Mouse (Mus musculus) MEL (cell line): ENCODE results near the gene Ucp1. TPM values are rescaled to one million over a fixed set of nuclear protein-coding genes. Genes with fewer than 3 reads are reported as not detected.

Source experiments
- DNase-seq: peaks from one replicate; pipeline ENCODE4 v3.0.0; 2011; ENCODE audit warnings: low read depth, low spot score
- H3K27ac ChIP-seq: 2 replicates; pipeline ENCODE4 v1.5.1; 2012; ENCODE audit warnings: low read depth, mild to moderate bottlenecking, control low read depth, low read length, moderate library complexity; ENCODE audit not compliant: control insufficient read depth
- H3K27me3 ChIP-seq, 2 experiments: fragments of 150-350 bp in 1 of 2; sonication (generic) in 1 of 2; 2 replicates each; pipeline ENCODE4 v1.6.1; 2012; ENCODE audit warnings: low read length in 2 of 2, mild to moderate bottlenecking in 2 of 2, improper control_type of control experiment in 1 of 2, moderate library complexity in 1 of 2; ENCODE audit not compliant: insufficient read depth in 2 of 2, control insufficient read depth in 1 of 2
- H3K36me3 ChIP-seq, 2 experiments: 2 replicates each; pipeline ENCODE4 v1.6.1; 2012 to 2014; ENCODE audit warnings: low read length in 2 of 2, improper control_type of control experiment in 1 of 2, inconsistent platforms in 1 of 2, mild to moderate bottlenecking in 1 of 2; ENCODE audit not compliant: insufficient read depth in 2 of 2, control insufficient read depth in 1 of 2
- H3K4me1 ChIP-seq, 2 experiments: fragments of 150-350 bp in 1 of 2; sonication (generic) in 1 of 2; 2 replicates each; pipeline ENCODE4 v1.6.1; 2012; ENCODE audit warnings: low read length in 2 of 2, improper control_type of control experiment in 1 of 2, mild to moderate bottlenecking in 1 of 2; ENCODE audit not compliant: insufficient read depth in 2 of 2, control insufficient read depth in 1 of 2
- H3K4me3 ChIP-seq, 2 experiments: fragments of 150-350 bp in 1 of 2; sonication (generic) in 1 of 2; 2 replicates each; pipeline ENCODE4 v1.5.1; 2012; ENCODE audit warnings: low read depth in 2 of 2, low read length in 2 of 2, mild to moderate bottlenecking in 2 of 2, moderate library complexity in 2 of 2, control low read depth in 1 of 2, improper control_type of control experiment in 1 of 2; ENCODE audit not compliant: control insufficient read depth in 1 of 2, insufficient read depth in 1 of 2
- H3K79me2 ChIP-seq: 2 replicates; pipeline ENCODE4 v1.6.1; 2012; ENCODE audit warnings: mild to moderate bottlenecking, low read length, moderate library complexity; ENCODE audit not compliant: control insufficient read depth, poor library complexity, insufficient read depth
- H3K9ac ChIP-seq: 2 replicates; pipeline ENCODE4 v1.6.1; 2012; ENCODE audit warnings: low read depth, mild to moderate bottlenecking, control low read depth, low read length, moderate library complexity; ENCODE audit not compliant: control insufficient read depth, poor library complexity, severe bottlenecking
- H3K9me3 ChIP-seq: fragments of 150-350 bp; sonication (generic); replicated peaks from 2 replicates; pipeline ENCODE4 v1.6.1; 2012; ENCODE audit warnings: mild to moderate bottlenecking, low read length, improper control_type of control experiment, moderate library complexity; ENCODE audit not compliant: insufficient read depth
- BHLHE40 ChIP-seq: IDR thresholded peaks from 2 replicates; pipeline ENCODE4 v1.6.1; 2012; ENCODE audit warnings: low read depth, mild to moderate bottlenecking, inconsistent platforms, low read length, improper control_type of control experiment, borderline replicate concordance
- CTCF ChIP-seq, 3 experiments: IDR thresholded peaks in 2 of 3; conservative IDR thresholded peaks in 1 of 3; 2 replicates each; pipeline ENCODE4 v1.5.1; 2011 to 2012; ENCODE audit warnings: low read length in 3 of 3, low read depth in 2 of 3, mild to moderate bottlenecking in 2 of 3, improper control_type of control experiment in 1 of 3, inconsistent platforms in 1 of 3, mixed read lengths in 1 of 3, moderate library complexity in 1 of 3; ENCODE audit not compliant: control insufficient read depth in 1 of 3, insufficient read depth in 1 of 3, poor library complexity in 1 of 3, severe bottlenecking in 1 of 3
- ELF1 ChIP-seq: IDR thresholded peaks from 2 replicates; pipeline ENCODE4 v1.6.1; 2014; ENCODE audit warnings: low read depth, mild to moderate bottlenecking, inconsistent platforms, low read length, improper control_type of control experiment, moderate library complexity
- ETS1 ChIP-seq: IDR thresholded peaks from 2 replicates; pipeline ENCODE4 v1.6.1; 2012; ENCODE audit warnings: low read depth, mild to moderate bottlenecking, inconsistent platforms, low read length, improper control_type of control experiment, moderate library complexity
- GABPA ChIP-seq: IDR thresholded peaks from 2 replicates; pipeline ENCODE4 v1.6.1; 2012; ENCODE audit warnings: low read depth, mild to moderate bottlenecking, inconsistent platforms, low read length, improper control_type of control experiment, moderate library complexity
- HCFC1 ChIP-seq: IDR thresholded peaks from 2 replicates; pipeline ENCODE4 v1.6.1; 2012; ENCODE audit warnings: low read depth, mild to moderate bottlenecking, inconsistent platforms, low read length, improper control_type of control experiment, moderate library complexity
- JUND ChIP-seq: IDR thresholded peaks from 2 replicates; pipeline ENCODE4 v1.6.1; 2011; ENCODE audit warnings: low read depth, mild to moderate bottlenecking, improper control_type of control experiment, low read length
- KAT2A ChIP-seq: conservative IDR thresholded peaks from 2 replicates; pipeline ENCODE4 v1.6.1; 2012; ENCODE audit warnings: low read depth, low read length, improper control_type of control experiment, inconsistent platforms
- MAFK ChIP-seq: IDR thresholded peaks from 2 replicates; pipeline ENCODE4 v1.6.1; 2011; ENCODE audit warnings: low read depth, mild to moderate bottlenecking, low read length, improper control_type of control experiment, borderline replicate concordance
- MAX ChIP-seq: IDR thresholded peaks from 2 replicates; pipeline ENCODE4 v1.6.1; 2011; ENCODE audit warnings: low read length, improper control_type of control experiment
- MEF2A ChIP-seq: IDR thresholded peaks from 2 replicates; pipeline ENCODE4 v1.6.1; 2014; ENCODE audit warnings: low read depth, mild to moderate bottlenecking, inconsistent platforms, low read length, improper control_type of control experiment; ENCODE audit not compliant: poor library complexity, insufficient replicate concordance, severe bottlenecking; ENCODE audit errors: extremely low read depth
- MXI1 ChIP-seq: IDR thresholded peaks from 2 replicates; pipeline ENCODE4 v1.6.1; 2011; ENCODE audit warnings: mild to moderate bottlenecking, low read depth, low read length, improper control_type of control experiment
- MYC ChIP-seq: IDR thresholded peaks from 2 replicates; pipeline ENCODE4 v1.6.1; 2011; ENCODE audit warnings: low read depth, mild to moderate bottlenecking, low read length, improper control_type of control experiment, moderate library complexity
- NELFE ChIP-seq: IDR thresholded peaks from 2 replicates; pipeline ENCODE4 v1.6.1; 2011; ENCODE audit warnings: low read depth, low read length, improper control_type of control experiment
- POLR2A ChIP-seq, 2 experiments: IDR thresholded peaks; 2 replicates each; pipeline ENCODE4 v1.6.1; 2011 to 2012; ENCODE audit warnings: low read length in 2 of 2, mild to moderate bottlenecking in 2 of 2, control low read depth in 1 of 2, improper control_type of control experiment in 1 of 2, low read depth in 1 of 2, moderate library complexity in 1 of 2; ENCODE audit not compliant: control insufficient read depth in 1 of 2, insufficient read depth in 1 of 2, poor library complexity in 1 of 2
- POLR2AphosphoS2 ChIP-seq: IDR thresholded peaks from 2 replicates; pipeline ENCODE4 v1.6.1; 2011; ENCODE audit warnings: low read length, improper control_type of control experiment
- POLR2AphosphoS5 ChIP-seq: IDR thresholded peaks from 2 replicates; pipeline ENCODE4 v1.6.1; 2012; ENCODE audit warnings: low read depth, borderline replicate concordance, mild to moderate bottlenecking, inconsistent platforms, low read length, moderate library complexity, mixed read lengths
- RCOR1 ChIP-seq: IDR thresholded peaks from 2 replicates; pipeline ENCODE4 v1.6.1; 2012; ENCODE audit warnings: low read depth, mild to moderate bottlenecking, inconsistent platforms, low read length, improper control_type of control experiment
- SIN3A ChIP-seq: IDR thresholded peaks from 2 replicates; pipeline ENCODE4 v1.6.1; 2012; ENCODE audit warnings: low read length, improper control_type of control experiment, inconsistent platforms
- SMC3 ChIP-seq: IDR thresholded peaks from 2 replicates; pipeline ENCODE4 v1.6.1; 2011; ENCODE audit warnings: low read depth, low read length, improper control_type of control experiment
- TAL1 ChIP-seq: IDR thresholded peaks from 2 replicates; pipeline ENCODE4 v1.6.1; 2012; ENCODE audit warnings: mild to moderate bottlenecking, inconsistent platforms, low read length, moderate library complexity, mixed read lengths
- TBP ChIP-seq: IDR thresholded peaks from 2 replicates; pipeline ENCODE4 v1.8.0; 2011; ENCODE audit warnings: low read depth, low read length, improper control_type of control experiment
- TCF12 ChIP-seq: IDR thresholded peaks from 2 replicates; pipeline ENCODE4 v1.6.1; 2014; ENCODE audit warnings: low read depth, mild to moderate bottlenecking, inconsistent platforms, low read length, improper control_type of control experiment, moderate library complexity
- USF1 ChIP-seq: IDR thresholded peaks from 2 replicates; pipeline ENCODE4 v1.6.1; 2014; ENCODE audit warnings: low read depth, mild to moderate bottlenecking, inconsistent platforms, low read length, improper control_type of control experiment, moderate library complexity
- USF2 ChIP-seq, 2 experiments: IDR thresholded peaks; 2 replicates each; pipeline ENCODE4 v1.6.1; 2011 to 2012; ENCODE audit warnings: improper control_type of control experiment in 2 of 2, low read length in 2 of 2, borderline replicate concordance in 1 of 2, inconsistent platforms in 1 of 2, low read depth in 1 of 2, mild to moderate bottlenecking in 1 of 2; ENCODE audit not compliant: insufficient read depth in 1 of 2
- ZC3H11A ChIP-seq: IDR thresholded peaks from 2 replicates; pipeline ENCODE4 v1.6.1; 2012; ENCODE audit warnings: low read depth, mild to moderate bottlenecking, inconsistent platforms, low read length, improper control_type of control experiment
- ZMIZ1 ChIP-seq: IDR thresholded peaks from 2 replicates; pipeline ENCODE4 v1.6.1; 2012; ENCODE audit warnings: low read depth, mild to moderate bottlenecking, inconsistent platforms, low read length, improper control_type of control experiment, moderate library complexity
- ZNF384 ChIP-seq: IDR thresholded peaks from 2 replicates; pipeline ENCODE4 v1.6.1; 2012; ENCODE audit warnings: low read depth, mild to moderate bottlenecking, inconsistent platforms, low read length, improper control_type of control experiment
- polyA plus RNA-seq, 2 experiments: library from polyadenylated mRNA; stranded (reverse) in 1 of 2; unstranded in 1 of 2; fragments of >175 nt in 1 of 2; fragments of >200 nt in 1 of 2; gene quantifications; 2 replicates each; pipeline versions ENCODE4 v1.2.1 to v1.2.4; 2012; ENCODE audit warnings: low replicate concordance in 2 of 2, low read depth in 1 of 2; ENCODE audit not compliant: insufficient read length in 2 of 2, insufficient read depth in 1 of 2, missing spikeins in 1 of 2
- total RNA-seq: library from RNA; depleted of rRNA; stranded (reverse); fragments of 300-350 nt; gene quantifications from 2 replicates; pipeline ENCODE4 v1.2.3, GENCODE M21; 2012

Gene Ucp1
- total and polyA plus RNA-seq, 3 experiments, result not detected

DNA sequence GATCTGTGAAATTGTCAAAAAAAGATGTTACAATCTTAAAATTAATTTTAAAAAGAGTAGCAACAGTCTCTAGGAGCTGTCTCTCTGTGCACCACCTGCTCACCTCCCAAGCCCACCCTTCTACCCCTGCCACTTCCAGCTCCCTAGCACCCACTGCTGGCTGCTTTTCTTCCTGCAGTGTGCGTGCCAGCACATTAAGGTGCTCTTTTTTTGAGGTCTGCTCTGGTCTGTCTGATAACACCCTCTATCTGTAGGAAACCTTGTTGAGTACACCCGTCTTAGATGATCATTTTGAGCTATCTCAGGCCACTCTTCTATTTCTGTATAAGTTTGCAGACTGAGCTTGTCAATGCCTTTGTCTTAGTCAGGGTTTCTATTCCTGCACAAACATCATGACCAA, 32.9 kb downstream of the Ucp1 start:
- no peaks in the 10 kb centered on the region for H3K9me3 ChIP-seq
- TF ChIP-seq HCFC1 (no peak), SIN3A (no peak), SMC3 (no peak), CTCF (IDR thresholded peaks at IDR 0.05 in 2 of 3, conservative IDR thresholded peaks at IDR 0.05 in 1 of 3; ENCODE audit: control insufficient read depth in 1 of 3, insufficient read depth in 1 of 3, low read depth in 2 of 3, low read length in 3 of 3, poor library complexity in 1 of 3, severe bottlenecking in 1 of 3) (peak; percentile 29 to 39 (median 39); a peak in 5 of 6 replicates), TCF12 (0 out of 2 replicates have a peak, but pooled peaks have one; percentile 26), TAL1 (no peak), ZNF384 (peak; percentile 33; the same call in 1 of the 2 replicates), MYC (no peak), ZMIZ1 (no peak), ETS1 (no peak), USF1 (no peak), NELFE (no peak), MEF2A (no peak), MXI1 (no peak), JUND (no peak), MAX (no peak), USF2 (IDR thresholded peaks at IDR 0.05; ENCODE audit: borderline replicate concordance in 1 of 2, insufficient read depth in 1 of 2, low read depth in 1 of 2, low read length in 2 of 2) (no peak)
- H3K4me1 ChIP-seq, result no peaks in the 10 kb centered on the region
- no peaks in the 10 kb centered on the region for H3K36me3 ChIP-seq
- DNase-seq, result peak; percentile 19
- H3K4me3 ChIP-seq, result no peak overlapping the region
- no peaks in the 10 kb centered on the region for H3K27me3 ChIP-seq
- H3K9ac ChIP-seq, result no peak overlapping the region
- H3K79me2 ChIP-seq, result no peaks in the 10 kb centered on the region
- no peak overlapping the region for H3K27ac ChIP-seq

DNA sequence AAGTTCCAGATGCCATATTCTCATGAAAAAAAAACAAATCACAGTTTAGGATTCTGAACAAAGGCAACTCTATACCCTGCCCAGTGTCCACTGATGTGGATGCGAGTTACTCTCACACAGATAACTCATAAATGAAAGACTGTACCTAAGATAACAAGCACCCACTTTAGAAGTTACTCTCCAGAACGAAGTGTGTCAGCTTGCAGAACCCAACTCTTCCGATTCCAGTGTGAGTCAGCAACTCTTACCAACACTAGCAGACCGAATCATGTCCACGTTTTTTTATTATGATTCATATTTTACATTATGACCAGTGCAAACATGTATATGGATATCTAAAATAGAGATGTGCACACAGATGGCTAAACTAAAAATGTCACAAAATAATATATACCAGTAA, 37.7 kb downstream of the Ucp1 start:
- peaks cover 5% of the 10 kb centered on the region for H3K79me2 ChIP-seq
- no peaks in the 10 kb centered on the region for H3K27me3 ChIP-seq
- no peaks in the 10 kb centered on the region for H3K9me3 ChIP-seq
- no peak overlapping the region for H3K4me3 ChIP-seq
- DNase-seq, result no peak
- H3K36me3 ChIP-seq, result peaks cover 1 to 4% of the 10 kb centered on the region in 2 experiments; a peak in 2 of 4 replicates
- TF ChIP-seq POLR2A (IDR thresholded peaks at IDR 0.05; ENCODE audit: control insufficient read depth in 1 of 2, insufficient read depth in 1 of 2, low read depth in 1 of 2, low read length in 2 of 2, poor library complexity in 1 of 2), result no peak
- TF ChIP-seq TCF12, result no peak
- TF ChIP-seq MYC, result no peak
- no peak for TF ChIP-seq POLR2AphosphoS2
- no peak for TF ChIP-seq HCFC1
- no peak for TF ChIP-seq ETS1
- no peak for TF ChIP-seq RCOR1
- TF ChIP-seq KAT2A, result no peak
- TF ChIP-seq GABPA, result no peak
- no peak for TF ChIP-seq BHLHE40
- no peak for TF ChIP-seq TBP
- TF ChIP-seq ZNF384, result no peak
- no peak for TF ChIP-seq ELF1
- TF ChIP-seq POLR2AphosphoS5, result no peak
- TF ChIP-seq NELFE, result no peak
- no peak for TF ChIP-seq MAFK
- no peak for TF ChIP-seq ZC3H11A
- TF ChIP-seq, all 39 proteins: peak for 0
- Histone ChIP-seq H3K27ac (no peak overlapping the region), H3K4me1 (0 out of 4 replicates have a peak, but pooled peaks cover 0 to 2% of the 10 kb centered on the region in 2 experiments), H3K9ac (no peak overlapping the region)
